Mouse (Mus musculus) ES-E14 (cell line): ENCODE results near the gene Il22ra2.

Experiments
- CHD2 ChIP-seq: IDR thresholded peaks from 2 replicates; pipeline ENCODE4 v1.6.1; 2014; ENCODE audit warnings: mild to moderate bottlenecking, low read depth, low read length, inconsistent platforms
- HCFC1 ChIP-seq: IDR thresholded peaks from 2 replicates; pipeline ENCODE4 v1.6.1; 2012; ENCODE audit warnings: low read length, inconsistent platforms, borderline replicate concordance; ENCODE audit not compliant: insufficient read depth
- ZNF384 ChIP-seq: IDR thresholded peaks from 2 replicates; pipeline ENCODE4 v1.6.1; 2012; ENCODE audit warnings: low read depth, low read length, inconsistent platforms

DNA sequence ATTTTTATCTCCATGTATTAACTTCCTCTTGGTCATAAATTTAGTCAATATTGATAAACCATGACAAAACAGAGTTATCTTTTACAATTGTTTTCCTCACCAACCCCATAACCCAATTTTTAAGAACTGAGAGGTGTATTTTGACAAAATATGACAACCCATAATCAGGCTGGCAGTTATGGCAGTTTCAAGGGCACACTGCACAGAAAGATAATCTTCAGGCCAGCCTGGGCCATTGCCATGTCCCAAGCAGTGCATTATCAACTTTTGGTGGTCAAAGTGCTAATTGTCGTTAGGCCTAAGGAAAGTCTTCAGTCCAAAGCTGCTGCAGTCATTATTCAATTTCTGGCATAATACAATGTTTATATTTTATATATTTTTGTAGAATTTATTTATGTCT is 37.0 kb upstream of the Il22ra2 start:
- no peak for TF ChIP-seq HCFC1
- no peak for TF ChIP-seq ZNF384
- no peak for TF ChIP-seq CHD2
